Comparison of ENCODE assay signal across 8 mouse cellular contexts in genomic region chr7:68127799-68128261, GRCm38 (mm10).
DNase-seq lines count a peak whose midpoint lies in the region; ATAC-seq and TF ChIP-seq lines count a peak whose summit lies in the region.

No protein-coding gene starts in this region.

- no peak overlapping the region for H3K4me2 ChIP-seq in embryonic facial prominence, embryonic 11.5 days (ENCODE audit: low read depth, low read length)
- H3K4me2 ChIP-seq in heart, embryonic 16.5 days (ENCODE audit: low read depth, low read length), result peak overlapping the region; percentile 91
- H3K4me2 ChIP-seq in kidney, postnatal 0 days (ENCODE audit: low read length), result peak overlapping the region; percentile 90; the same call in 1 of the 2 replicates
- peak overlapping the region; percentile 88 for H3K4me2 ChIP-seq in liver, embryonic 13.5 days

- DNase-seq in CD4-positive, CD25-positive, alpha-beta regulatory T cell, adult 2 months (ENCODE audit: low read depth, low spot score), result peak; percentile 76
- DNase-seq in adrenal gland, adult 2 months, result peak; percentile 62
- DNase-seq in embryonic facial prominence, embryonic 11.5 days (ENCODE audit: low spot score), result peak; percentile 56
- peak; percentile 93 for DNase-seq in kidney, postnatal 0 days (ENCODE audit: low spot score)
- DNase-seq in liver, embryonic 13.5 days, result peak; percentile 40
- peak; percentile 70 for DNase-seq in naive thymus-derived CD4-positive, alpha-beta T cell, adult 2 months (ENCODE audit: low read depth)
- peak; percentile 62 for DNase-seq in thymus, postnatal 0 days (ENCODE audit: low spot score)

- H3K27ac ChIP-seq in embryonic facial prominence, embryonic 11.5 days (replicated peaks; ENCODE audit: low read depth, low read length), result 0 out of 2 replicates have a peak overlapping the region, but pooled peaks have one; percentile 35
- H3K27ac ChIP-seq in heart, embryonic 16.5 days (ENCODE audit: low read length), result peak overlapping the region; percentile 84
- peak overlapping the region; percentile 94 for H3K27ac ChIP-seq in kidney, postnatal 0 days
- peak overlapping the region; percentile 96 for H3K27ac ChIP-seq in liver, embryonic 13.5 days

- 0 out of 2 replicates have a peak overlapping the region, but pooled peaks have one; percentile 5 for H3K4me3 ChIP-seq in embryonic facial prominence, embryonic 11.5 days (ENCODE audit: low read depth, low read length)
- no peak overlapping the region for H3K4me3 ChIP-seq in heart, embryonic 16.5 days (ENCODE audit: low read length)
- H3K4me3 ChIP-seq in kidney, postnatal 0 days (replicated peaks; ENCODE audit: low read depth, low read length), result no peak overlapping the region
- H3K4me3 ChIP-seq in liver, embryonic 13.5 days (replicated peaks), result peak overlapping the region; percentile 69

- H3K36me3 ChIP-seq in embryonic facial prominence, embryonic 11.5 days (replicated peaks; ENCODE audit: control insufficient read depth, insufficient read depth, low read depth, low read length), result no peaks in the 10 kb centered on the region
- no peaks in the 10 kb centered on the region for H3K36me3 ChIP-seq in heart, embryonic 16.5 days (ENCODE audit: control insufficient read depth, insufficient read depth)
- no peaks in the 10 kb centered on the region for H3K36me3 ChIP-seq in kidney, postnatal 0 days (ENCODE audit: insufficient read depth, low read length)
- H3K36me3 ChIP-seq in liver, embryonic 13.5 days, result no peaks in the 10 kb centered on the region

- H3K9ac ChIP-seq in embryonic facial prominence, embryonic 11.5 days (replicated peaks; ENCODE audit: low read length), result no peak overlapping the region
- H3K9ac ChIP-seq in heart, embryonic 16.5 days (ENCODE audit: low read length), result peak overlapping the region; percentile 76
- no peak overlapping the region for H3K9ac ChIP-seq in kidney, postnatal 0 days (ENCODE audit: low read depth, low read length)
- H3K9ac ChIP-seq in liver, embryonic 13.5 days, result peak overlapping the region; percentile 81

- no peaks in the 10 kb centered on the region for H3K9me3 ChIP-seq in embryonic facial prominence, embryonic 11.5 days (replicated peaks; ENCODE audit: control insufficient read depth, low read length)
- H3K9me3 ChIP-seq in heart, embryonic 16.5 days (replicated peaks; ENCODE audit: control insufficient read depth, low read length), result no peaks in the 10 kb centered on the region
- H3K9me3 ChIP-seq in kidney, postnatal 0 days (replicated peaks; ENCODE audit: low read length), result no peaks in the 10 kb centered on the region
- H3K9me3 ChIP-seq in liver, embryonic 13.5 days (replicated peaks), result no peaks in the 10 kb centered on the region

- 41% methylated on average over 6 of the region's 6 CpGs for WGBS in embryonic facial prominence, embryonic 11.5 days
- 29% methylated on average over 6 of the region's 6 CpGs for WGBS in heart, embryonic 16.5 days
- 36% methylated on average over 6 of the region's 6 CpGs for WGBS in kidney, postnatal 0 days
- 33% methylated on average over 6 of the region's 6 CpGs for WGBS in liver, embryonic 13.5 days (ENCODE audit: insufficient replicate concordance)

- H3K4me1 ChIP-seq in embryonic facial prominence, embryonic 11.5 days (ENCODE audit: control insufficient read depth, insufficient read depth, low read length), result peaks cover 5% of the 10 kb centered on the region
- peaks cover 38% of the 10 kb centered on the region for H3K4me1 ChIP-seq in heart, embryonic 16.5 days (ENCODE audit: control insufficient read depth, insufficient read depth, low read length)
- H3K4me1 ChIP-seq in kidney, postnatal 0 days (replicated peaks; ENCODE audit: insufficient read depth, low read length), result peaks cover 42% of the 10 kb centered on the region
- H3K4me1 ChIP-seq in liver, embryonic 13.5 days (replicated peaks), result peaks cover 45% of the 10 kb centered on the region

- peak; percentile 75 for TF ChIP-seq CTCF in kidney, postnatal 0 days (IDR thresholded peaks at IDR 0.05; ENCODE audit: low read depth)

- no peaks in the 10 kb centered on the region for H3K27me3 ChIP-seq in embryonic facial prominence, embryonic 11.5 days (ENCODE audit: control insufficient read depth, insufficient read depth, low read length)
- no peaks in the 10 kb centered on the region for H3K27me3 ChIP-seq in heart, embryonic 16.5 days (ENCODE audit: control insufficient read depth, insufficient read depth, low read length)
- no peaks in the 10 kb centered on the region for H3K27me3 ChIP-seq in kidney, postnatal 0 days (ENCODE audit: insufficient read depth, low read length)
- peaks cover 5% of the 10 kb centered on the region for H3K27me3 ChIP-seq in liver, embryonic 13.5 days

- no peak for ATAC-seq in embryonic facial prominence, embryonic 11.5 days (replicated peaks; ENCODE audit: insufficient number of reproducible peaks, low FRiP score, low TSS enrichment, low read depth)
- ATAC-seq in heart, embryonic 16.5 days (replicated peaks; ENCODE audit: extremely low read depth, insufficient read depth, low FRiP score), result 0 out of 2 replicates have a peak, but pooled peaks have one; percentile 23
- 0 out of 2 replicates have a peak, but pooled peaks have one; percentile 16 for ATAC-seq in kidney, postnatal 0 days (replicated peaks; ENCODE audit: low FRiP score, low read depth)
- ATAC-seq in liver, embryonic 13.5 days (ENCODE audit: low read depth), result no peak

Comparison
In these comparisons a context has a peak if more than half of its experiments do, and no peak if none do; other contexts are left out.
1. DNase-seq: peak in every context shown above with its lines; median percentile 93 in kidney, postnatal 0 days; 76 in CD4-positive, CD25-positive, alpha-beta regulatory T cell, adult 2 months; 70 in naive thymus-derived CD4-positive, alpha-beta T cell, adult 2 months; 62 in adrenal gland, adult 2 months; 62 in thymus, postnatal 0 days; 56 in embryonic facial prominence, embryonic 11.5 days; 40 in liver, embryonic 13.5 days.
2. ATAC-seq: peak in heart, embryonic 16.5 days (single experiment) and kidney, postnatal 0 days (single experiment); none in embryonic facial prominence, embryonic 11.5 days (single experiment) and liver, embryonic 13.5 days (single experiment).
3. H3K27ac ChIP-seq: peak in every context shown above with its lines; median percentile 96 in liver, embryonic 13.5 days; 94 in kidney, postnatal 0 days; 84 in heart, embryonic 16.5 days; 35 in embryonic facial prominence, embryonic 11.5 days.
4. H3K4me3 ChIP-seq: peak in embryonic facial prominence, embryonic 11.5 days (single experiment) and liver, embryonic 13.5 days (single experiment); none in heart, embryonic 16.5 days (single experiment) and kidney, postnatal 0 days (single experiment).
5. H3K9ac ChIP-seq: peak in heart, embryonic 16.5 days (single experiment) and liver, embryonic 13.5 days (single experiment); none in embryonic facial prominence, embryonic 11.5 days (single experiment) and kidney, postnatal 0 days (single experiment).